Mouse (Mus musculus) lung, postnatal 0 days (tissue): ENCODE results near the gene Hspb7. TPM values are rescaled to one million over a fixed set of nuclear protein-coding genes. Genes with fewer than 3 reads are reported as not detected.
A peak's percentile ranks its signal among the peaks of the same experiment; 100 is the strongest.

Experiments
- ATAC-seq: fragments of 200-750 bp; cut with Nextera tagmentation; 2 replicates; pipeline ENCODE4 v1.8.0; 2017; ENCODE audit warnings: moderate library complexity
- DNase-seq: peaks from one replicate; pipeline ENCODE4 v3.0.0-alpha.2; 2016; ENCODE audit warnings: low spot score
- H3K27ac ChIP-seq: fragments of 300-500 bp; sonication (generic); 2 replicates; pipeline ENCODE4 v1.5.1; 2014; ENCODE audit warnings: antibody characterized with exemption, mild to moderate bottlenecking, low read length, mixed read lengths
- H3K27me3 ChIP-seq: fragments of 300-500 bp; sonication (generic); replicated peaks from 2 replicates; pipeline ENCODE4 v1.6.1; 2014; ENCODE audit warnings: low read length, mixed read lengths; ENCODE audit not compliant: insufficient read depth
- H3K36me3 ChIP-seq: fragments of 300-500 bp; sonication (generic); 2 replicates; pipeline ENCODE4 v1.6.1; 2014; ENCODE audit warnings: low read length, mixed read lengths; ENCODE audit not compliant: insufficient read depth
- H3K4me1 ChIP-seq: fragments of 300-500 bp; sonication (generic); 2 replicates; pipeline ENCODE4 v1.6.1; 2014; ENCODE audit warnings: antibody characterized with exemption, low read depth, low read length, mixed read lengths; ENCODE audit not compliant: insufficient read depth
- H3K4me2 ChIP-seq: fragments of 300-500 bp; sonication (generic); replicated peaks from 2 replicates; pipeline ENCODE4 v1.6.1; 2014; ENCODE audit warnings: low read depth, mild to moderate bottlenecking, low read length, moderate library complexity, mixed read lengths
- H3K4me3 ChIP-seq: fragments of 300-500 bp; sonication (generic); 2 replicates; pipeline ENCODE4 v1.5.1; 2014; ENCODE audit warnings: low read depth, low read length
- H3K9ac ChIP-seq: fragments of 300-500 bp; sonication (generic); replicated peaks from 2 replicates; pipeline ENCODE4 v1.6.1; 2014; ENCODE audit warnings: low read depth, mild to moderate bottlenecking
- H3K9me3 ChIP-seq: fragments of 300-500 bp; sonication (generic); 2 replicates; pipeline ENCODE4 v1.6.1; 2016; ENCODE audit warnings: low read length, mixed read lengths
- CTCF ChIP-seq: IDR thresholded peaks from 2 replicates; pipeline ENCODE4 v1.5.1; 2016; ENCODE audit warnings: antibody characterized with exemption, mild to moderate bottlenecking
- EP300 ChIP-seq: IDR thresholded peaks from 2 replicates; pipeline ENCODE4 v1.6.1; 2016; ENCODE audit warnings: antibody characterized with exemption, mild to moderate bottlenecking, control low read depth
- WGBS: fragments of 180-500 bp; shearing (Covaris S2); extraction: QIAGEN DNeasy Blood & Tissue Kit; methylation state at CpG from one replicate; pipeline ENCODE4 v1.1.7; 2014; 5-methylcytosine and 5-hydroxymethylcytosine counted together
- polyA plus RNA-seq: library from polyadenylated mRNA; unstranded; fragments of >200 nt; fragmentation: Nextera tagmentation; extraction: Ambion mirVana; gene quantifications from 2 replicates; pipeline ENCODE4 v1.2.1, GENCODE M21; 2015

Gene Hspb7
- polyA plus RNA-seq, 1 experiment from 2014 or later, result 2.3 TPM

- no peak overlapping the region for H3K4me2 ChIP-seq
- WGBS, result 88% methylated on average over 34 of the region's 34 CpGs
- no peak overlapping the region for H3K27ac ChIP-seq
- no peaks in the 10 kb centered on the region for H3K4me1 ChIP-seq
- H3K27me3 ChIP-seq, result no peaks in the 10 kb centered on the region
- no peak for ATAC-seq
- H3K4me3 ChIP-seq, result no peak overlapping the region
- no peaks in the 10 kb centered on the region for H3K9me3 ChIP-seq
- no peak for DNase-seq
- TF ChIP-seq CTCF, result no peak
- peaks cover 29% of the 10 kb centered on the region for H3K36me3 ChIP-seq
- no peak overlapping the region for H3K9ac ChIP-seq
These were observed 45.1 kb downstream of the Hspb7 start for GRCm38 (mm10) chr4:141465512-141466288.

DNA sequence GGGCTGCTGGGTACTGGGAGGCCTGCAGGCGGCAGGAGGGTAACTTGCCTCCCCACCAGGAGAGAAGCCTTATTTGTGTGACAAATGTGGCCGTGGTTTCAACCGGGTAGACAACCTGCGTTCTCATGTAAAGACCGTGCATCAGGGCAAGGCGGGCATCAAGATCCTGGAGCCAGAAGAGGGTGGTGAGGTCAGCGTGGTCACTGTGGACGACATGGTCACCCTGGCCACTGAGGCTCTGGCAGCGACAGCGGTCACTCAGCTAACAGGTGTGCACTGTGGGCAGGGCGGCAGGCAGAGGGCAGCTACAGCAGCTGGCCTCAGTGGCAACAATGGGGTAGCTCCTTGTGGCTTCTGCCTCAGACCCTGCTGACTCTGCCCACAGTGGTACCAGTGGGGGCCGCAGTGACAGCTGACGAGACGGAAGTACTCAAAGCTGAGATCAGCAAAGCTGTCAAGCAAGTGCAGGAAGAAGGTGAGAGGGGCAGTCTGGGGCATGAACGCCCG lies 45.8 kb downstream of the Hspb7 start:
- Histone ChIP-seq H3K9ac (no peak overlapping the region), H3K4me3 (no peak overlapping the region), H3K36me3 (peaks cover 29% of the 10 kb centered on the region), H3K9me3 (no peaks in the 10 kb centered on the region), H3K4me2 (no peak overlapping the region), H3K27me3 (no peaks in the 10 kb centered on the region), H3K4me1 (no peaks in the 10 kb centered on the region), H3K27ac (no peak overlapping the region)
- TF ChIP-seq EP300, result no peak
- no peak for TF ChIP-seq CTCF
- ATAC-seq (no peak), DNase-seq (no peak)
- 88% methylated on average over 16 of the region's 16 CpGs for WGBS

- Histone ChIP-seq H3K27me3 (no peaks in the 10 kb centered on the region), H3K9me3 (no peaks in the 10 kb centered on the region), H3K27ac (no peak overlapping the region), H3K4me3 (no peak overlapping the region), H3K4me2 (no peak overlapping the region), H3K4me1 (no peaks in the 10 kb centered on the region), H3K36me3 (peaks cover 31% of the 10 kb centered on the region), H3K9ac (no peak overlapping the region)
- WGBS, result 77% methylated on average over 15 of the region's 15 CpGs
- DNase-seq (no peak), ATAC-seq (no peak)
- TF ChIP-seq CTCF (peak; percentile 35), EP300 (no peak)
These were observed 46.4 kb downstream of the Hspb7 start for GRCm38 (mm10) chr4:141466844-141467580.

GRCm38 (mm10) chr4:141467581-141467927 lies 47.0 kb downstream of the Hspb7 start:
- DNase-seq (no peak), ATAC-seq (no peak)
- no peaks in the 10 kb centered on the region for H3K4me1 ChIP-seq
- no peak overlapping the region for H3K9ac ChIP-seq
- 86% methylated on average over 6 of the region's 6 CpGs for WGBS
- TF ChIP-seq CTCF, result no peak
- TF ChIP-seq EP300, result no peak
- peaks cover 36% of the 10 kb centered on the region for H3K36me3 ChIP-seq
- H3K4me3 ChIP-seq, result no peak overlapping the region
- H3K27me3 ChIP-seq, result no peaks in the 10 kb centered on the region
- no peaks in the 10 kb centered on the region for H3K9me3 ChIP-seq
- H3K27ac ChIP-seq, result no peak overlapping the region
- H3K4me2 ChIP-seq, result no peak overlapping the region

- DNase-seq, result no peak
- Histone ChIP-seq H3K4me1 (no peaks in the 10 kb centered on the region), H3K9ac (no peak overlapping the region), H3K9me3 (no peaks in the 10 kb centered on the region), H3K4me3 (no peak overlapping the region), H3K4me2 (no peak overlapping the region), H3K27ac (no peak overlapping the region), H3K36me3 (peaks cover 44% of the 10 kb centered on the region), H3K27me3 (no peaks in the 10 kb centered on the region)
- TF ChIP-seq EP300 (no peak), CTCF (no peak)
- ATAC-seq, result no peak
- WGBS, result 41% methylated on average over 10 of the region's 10 CpGs
These were observed 48.0 kb downstream of the Hspb7 start for GRCm38 (mm10) chr4:141468576-141468975.

- Histone ChIP-seq H3K4me3 (no peak overlapping the region), H3K9me3 (no peaks in the 10 kb centered on the region), H3K4me1 (no peaks in the 10 kb centered on the region), H3K27ac (no peak overlapping the region), H3K4me2 (no peak overlapping the region), H3K36me3 (peaks cover 41% of the 10 kb centered on the region), H3K9ac (no peak overlapping the region), H3K27me3 (no peaks in the 10 kb centered on the region)
- DNase-seq (no peak), ATAC-seq (no peak)
- TF ChIP-seq CTCF (no peak), EP300 (no peak)
- 86% methylated on average over 9 of the region's 9 CpGs for WGBS
These were observed 48.8 kb downstream of the Hspb7 start for GRCm38 (mm10) chr4:141469343-141469742.
